Mouse (Mus musculus): Measurements from ENCODE around the gene Cisd3. TPM values are rescaled to one million over a fixed set of nuclear protein-coding genes. Genes with fewer than 3 reads are reported as not detected.
"Not testable (repeated sequence)": the region's sequence is repeated elsewhere in the genome, so short reads cannot be mapped to it uniquely, and the experiment has no call there.

Gene Cisd3
- polyA plus RNA-seq, 1 experiment from 2014 or later = 42.4 TPM

GRCm38 (mm10) chr11:97700746-97701580 is 15.3 kb downstream of the Cisd3 start:
- Histone ChIP-seq H3K27ac (ENCODE audit: low read depth, low read length) (peak overlapping the region; percentile 97), H3K9ac (ENCODE audit: low read depth, low read length) (peak overlapping the region; percentile 92), H3K4me1 (ENCODE audit: control insufficient read depth, insufficient read depth, low read depth, low read length) (peaks cover 42% of the 10 kb centered on the region), H3K27me3 (replicated peaks; ENCODE audit: control insufficient read depth, insufficient read depth, low read length) (no peaks in the 10 kb centered on the region), H3K36me3 (ENCODE audit: control insufficient read depth, insufficient read depth, low read length) (no peaks in the 10 kb centered on the region), H3K9me3 (ENCODE audit: control insufficient read depth, low read length) (no peaks in the 10 kb centered on the region), H3K4me3 (ENCODE audit: low read length) (peak overlapping the region; percentile 86), H3K4me2 (ENCODE audit: low read length) (peak overlapping the region; percentile 89)
- no peak for ATAC-seq
- WGBS = 17% methylated on average over 30 of the region's 30 CpGs

- Histone ChIP-seq H3K4me2 (ENCODE audit: low read length) (peak overlapping the region; percentile 89), H3K4me3 (ENCODE audit: low read length) (peak overlapping the region; percentile 89), H3K27me3 (replicated peaks; ENCODE audit: control insufficient read depth, insufficient read depth, low read length) (no peaks in the 10 kb centered on the region), H3K27ac (ENCODE audit: low read depth, low read length) (no peak overlapping the region; the same call in 1 of the 2 replicates), H3K9me3 (ENCODE audit: control insufficient read depth, low read length) (no peaks in the 10 kb centered on the region), H3K9ac (ENCODE audit: low read depth, low read length) (no peak overlapping the region), H3K4me1 (ENCODE audit: control insufficient read depth, insufficient read depth, low read depth, low read length) (peaks cover 34% of the 10 kb centered on the region), H3K36me3 (ENCODE audit: control insufficient read depth, insufficient read depth, low read length) (peaks cover 4% of the 10 kb centered on the region)
- no peak for ATAC-seq
- WGBS = 46% methylated on average over 15 of the region's 15 CpGs
These were observed 16.2 kb downstream of the Cisd3 start for GRCm38 (mm10) chr11:97701581-97702392.

GRCm38 (mm10) chr11:97702393-97702745 is 16.7 kb downstream of the Cisd3 start:
- H3K9ac ChIP-seq (ENCODE audit: low read depth, low read length) = peak overlapping the region; percentile 75
- ATAC-seq = no peak
- peak overlapping the region; percentile 83 for H3K27ac ChIP-seq (ENCODE audit: low read depth, low read length)
- no peaks in the 10 kb centered on the region for H3K9me3 ChIP-seq (ENCODE audit: control insufficient read depth, low read length)
- peak overlapping the region; percentile 65 for H3K4me2 ChIP-seq (ENCODE audit: low read length)
- WGBS = under 1% methylated on average over 24 of the region's 24 CpGs
- H3K4me1 ChIP-seq (ENCODE audit: control insufficient read depth, insufficient read depth, low read depth, low read length) = peaks cover 28% of the 10 kb centered on the region
- peaks cover 10% of the 10 kb centered on the region for H3K36me3 ChIP-seq (ENCODE audit: control insufficient read depth, insufficient read depth, low read length)
- peak overlapping the region; percentile 89 for H3K4me3 ChIP-seq (ENCODE audit: low read length)
- H3K27me3 ChIP-seq (replicated peaks; ENCODE audit: control insufficient read depth, insufficient read depth, low read length) = no peaks in the 10 kb centered on the region

- H3K36me3 ChIP-seq (ENCODE audit: control insufficient read depth, insufficient read depth, low read length) = peaks cover 14% of the 10 kb centered on the region
- H3K9me3 ChIP-seq (ENCODE audit: control insufficient read depth, low read length) = no peaks in the 10 kb centered on the region
- ATAC-seq = peak; percentile 93
- H3K27me3 ChIP-seq (replicated peaks; ENCODE audit: control insufficient read depth, insufficient read depth, low read length) = no peaks in the 10 kb centered on the region
- H3K9ac ChIP-seq (ENCODE audit: low read depth, low read length) = peak within 1 kb of the TSS; percentile 85
- WGBS = under 1% methylated on average over 35 of the region's 35 CpGs
- peak within 1 kb of the TSS; percentile 89 for H3K4me3 ChIP-seq (ENCODE audit: low read length)
- H3K4me1 ChIP-seq (ENCODE audit: control insufficient read depth, insufficient read depth, low read depth, low read length) = peaks cover 24% of the 10 kb centered on the region
- H3K27ac ChIP-seq (ENCODE audit: low read depth, low read length) = peak within 1 kb of the TSS; percentile 83
- peak within 1 kb of the TSS; percentile 70 for H3K4me2 ChIP-seq (ENCODE audit: low read length)
These were observed 17.6 kb downstream of the Cisd3 start, which contains the start of gene Psmb3 for GRCm38 (mm10) chr11:97703039-97703826. Gene Psmb3, plus strand, starts transcription at chr11:97703399.

- H3K4me3 ChIP-seq (ENCODE audit: low read length); ATAC-seq; H3K27me3 ChIP-seq (replicated peaks; ENCODE audit: control insufficient read depth, insufficient read depth, low read length); H3K27ac ChIP-seq (ENCODE audit: low read depth, low read length); H3K4me2 ChIP-seq (ENCODE audit: low read length); H3K9ac ChIP-seq (ENCODE audit: low read depth, low read length); H3K4me1 ChIP-seq (ENCODE audit: control insufficient read depth, insufficient read depth, low read depth, low read length); H3K9me3 ChIP-seq (ENCODE audit: control insufficient read depth, low read length): not testable (repeated sequence)
- WGBS = 84% methylated on average over 2 of the region's 2 CpGs
- H3K36me3 ChIP-seq (ENCODE audit: control insufficient read depth, insufficient read depth, low read length) = peaks cover 23% of the 10 kb centered on the region
These were observed 24.4 kb downstream of the Cisd3 start for GRCm38 (mm10) chr11:97710067-97710466.

GRCm38 (mm10) chr11:97711200-97711900 is 25.7 kb downstream of the Cisd3 start:
- Histone ChIP-seq H3K9ac (ENCODE audit: low read depth, low read length) (no peak overlapping the region), H3K4me1 (ENCODE audit: control insufficient read depth, insufficient read depth, low read depth, low read length) (no peaks in the 10 kb centered on the region), H3K36me3 (ENCODE audit: control insufficient read depth, insufficient read depth, low read length) (peaks cover 23% of the 10 kb centered on the region), H3K4me3 (ENCODE audit: low read length) (no peak overlapping the region), H3K9me3 (ENCODE audit: control insufficient read depth, low read length) (no peaks in the 10 kb centered on the region), H3K27ac (ENCODE audit: low read depth, low read length) (no peak overlapping the region), H3K27me3 (replicated peaks; ENCODE audit: control insufficient read depth, insufficient read depth, low read length) (no peaks in the 10 kb centered on the region), H3K4me2 (ENCODE audit: low read length) (no peak overlapping the region)
- WGBS = 85% methylated on average over 13 of the region's 13 CpGs
- no peak for ATAC-seq

GRCm38 (mm10) chr11:97712286-97712685 is 26.7 kb downstream of the Cisd3 start:
- 93% methylated on average over 15 of the region's 15 CpGs for WGBS
- no peak for ATAC-seq
- Histone ChIP-seq H3K4me1 (ENCODE audit: control insufficient read depth, insufficient read depth, low read depth, low read length) (no peaks in the 10 kb centered on the region), H3K9me3 (ENCODE audit: control insufficient read depth, low read length) (no peaks in the 10 kb centered on the region), H3K4me2 (ENCODE audit: low read length) (no peak overlapping the region), H3K36me3 (ENCODE audit: control insufficient read depth, insufficient read depth, low read length) (peaks cover 17% of the 10 kb centered on the region), H3K9ac (ENCODE audit: low read depth, low read length) (no peak overlapping the region), H3K27me3 (replicated peaks; ENCODE audit: control insufficient read depth, insufficient read depth, low read length) (no peaks in the 10 kb centered on the region), H3K27ac (ENCODE audit: low read depth, low read length) (no peak overlapping the region), H3K4me3 (ENCODE audit: low read length) (no peak overlapping the region)

GRCm38 (mm10) chr11:97713896-97714295 is 28.3 kb downstream of the Cisd3 start:
- Histone ChIP-seq H3K27me3 (replicated peaks; ENCODE audit: control insufficient read depth, insufficient read depth, low read length) (no peaks in the 10 kb centered on the region), H3K36me3 (ENCODE audit: control insufficient read depth, insufficient read depth, low read length) (peaks cover 23% of the 10 kb centered on the region), H3K9me3 (ENCODE audit: control insufficient read depth, low read length) (no peaks in the 10 kb centered on the region), H3K4me1 (ENCODE audit: control insufficient read depth, insufficient read depth, low read depth, low read length) (no peaks in the 10 kb centered on the region), H3K27ac (ENCODE audit: low read depth, low read length) (no peak overlapping the region), H3K4me2 (ENCODE audit: low read length) (no peak overlapping the region), H3K4me3 (ENCODE audit: low read length) (no peak overlapping the region), H3K9ac (ENCODE audit: low read depth, low read length) (no peak overlapping the region)
- 88% methylated on average over 8 of the region's 8 CpGs for WGBS
- ATAC-seq = no peak
